Mouse (Mus musculus) yolk sac, embryonic 10.5 days (tissue): ENCODE measurements at regions not wholly inside any gene's neighbourhood (a gene's known extent, or its start where the extent isn't known, plus 50 kb on each side); places are given as distances from the start of the nearest gene placed in this dataset.
"Not testable (repeated sequence)": the region's sequence is repeated elsewhere in the genome, so short reads cannot be mapped to it uniquely, and the experiment has no call there.

Source experiments
- DNase-seq: peaks from one replicate; pipeline ENCODE4 v3.0.0-alpha.2; 2017; ENCODE audit warnings: low spot score

DNA sequence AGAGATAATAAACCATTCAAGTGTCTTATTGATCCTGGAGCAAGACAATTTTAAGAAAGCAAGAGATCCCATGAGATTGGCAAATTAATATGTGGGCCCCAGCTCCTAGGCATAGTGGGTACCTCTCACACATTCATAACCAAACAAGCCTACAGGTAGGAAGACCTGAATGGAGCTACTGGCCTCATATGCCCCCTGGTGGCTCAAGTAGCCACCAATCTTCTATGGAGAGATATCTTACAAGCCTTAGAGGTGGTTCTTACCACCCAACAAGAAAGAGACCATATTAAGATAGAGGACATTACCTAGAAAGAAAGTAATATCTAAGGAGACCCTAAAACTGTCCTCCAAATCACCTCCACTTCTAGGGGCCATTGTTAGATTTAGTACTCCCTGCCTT is 523.2 kb downstream of the Hace1 start:
- DNase-seq, result no peak

DNA sequence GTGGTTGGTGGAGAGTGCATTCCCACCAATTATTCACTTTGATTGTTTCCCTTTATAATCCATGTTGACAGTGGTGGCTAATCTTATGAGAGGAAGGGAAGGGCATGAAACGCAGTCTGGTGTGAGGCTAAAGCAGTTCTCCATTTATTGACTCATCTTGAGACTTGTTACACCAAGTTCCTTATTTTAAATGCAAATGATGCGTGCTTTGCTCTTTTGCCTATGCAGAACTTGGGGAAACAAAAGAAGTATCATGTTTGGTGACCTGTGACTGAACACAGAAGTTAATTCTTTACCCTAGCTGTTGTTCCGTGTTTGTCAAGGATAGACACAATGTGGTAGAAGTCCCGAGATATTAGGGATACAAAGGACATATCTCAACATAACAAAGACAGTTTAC is 531.2 kb downstream of the Hace1 start:
- DNase-seq, result no peak

DNA sequence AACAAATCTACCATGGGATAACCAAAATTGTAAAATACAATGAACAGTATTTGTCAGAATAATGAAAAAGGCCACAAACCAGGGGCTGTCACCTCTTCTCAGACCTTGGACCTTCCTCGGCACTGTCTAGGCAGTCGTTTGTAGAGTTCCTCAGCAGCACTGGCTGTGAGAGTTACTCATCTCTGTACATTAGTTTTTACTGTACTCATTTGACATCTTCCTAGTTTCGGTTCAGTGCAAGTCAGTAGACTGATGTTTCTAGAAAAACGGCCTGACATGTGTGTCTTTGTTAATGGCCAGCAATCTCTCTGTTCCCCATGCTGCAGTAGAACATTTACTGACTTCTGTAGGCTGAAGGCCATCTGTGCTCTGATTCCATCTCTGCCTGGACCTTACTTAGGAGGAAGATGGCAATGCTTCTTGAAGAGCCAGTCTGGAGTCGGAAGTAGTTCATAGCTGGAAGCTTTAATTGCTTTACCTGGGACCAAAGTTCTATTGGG is 537.1 kb downstream of the Hace1 start:
- DNase-seq, result no peak

DNA sequence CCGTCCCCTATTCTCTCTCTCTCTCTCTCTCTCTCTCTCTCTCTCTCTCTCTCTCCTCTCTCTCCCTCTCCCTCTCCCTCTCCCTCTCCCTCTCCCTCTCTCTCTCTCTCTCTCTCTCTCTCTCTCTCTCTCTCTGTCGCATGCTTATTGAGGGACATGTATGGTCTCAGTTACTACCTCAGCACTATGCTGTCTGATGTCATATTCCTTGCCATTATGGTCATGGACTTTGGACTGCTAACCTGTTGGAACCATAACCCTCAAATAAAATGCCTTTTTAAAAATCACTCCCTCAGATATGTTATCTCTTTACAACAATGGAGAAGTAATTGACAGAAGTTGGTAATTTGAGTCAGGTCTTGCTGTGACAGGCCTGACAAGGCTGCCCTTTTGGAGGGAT is 544.8 kb downstream of the Hace1 start:
- DNase-seq, result not testable (repeated sequence)

DNA sequence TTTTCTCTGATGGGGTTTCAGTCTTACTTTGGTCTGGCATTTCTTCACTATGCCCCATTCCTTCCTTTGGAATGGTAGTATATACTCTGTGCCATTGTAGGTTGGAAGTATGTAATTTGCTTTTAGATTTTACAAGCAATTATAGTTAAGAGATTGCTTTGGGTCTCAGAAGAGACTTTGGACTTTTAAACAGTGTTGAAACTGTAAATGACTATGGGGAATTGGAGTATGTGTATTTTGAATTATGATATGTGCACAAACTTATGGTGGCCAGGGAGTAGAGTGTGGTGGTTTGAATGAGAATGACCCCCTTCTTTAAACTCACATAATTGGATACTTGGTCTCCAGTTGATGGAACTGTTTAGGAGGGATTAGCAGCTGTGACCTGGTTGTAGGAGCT is 546.2 kb downstream of the Hace1 start:
- DNase-seq, result no peak

DNA sequence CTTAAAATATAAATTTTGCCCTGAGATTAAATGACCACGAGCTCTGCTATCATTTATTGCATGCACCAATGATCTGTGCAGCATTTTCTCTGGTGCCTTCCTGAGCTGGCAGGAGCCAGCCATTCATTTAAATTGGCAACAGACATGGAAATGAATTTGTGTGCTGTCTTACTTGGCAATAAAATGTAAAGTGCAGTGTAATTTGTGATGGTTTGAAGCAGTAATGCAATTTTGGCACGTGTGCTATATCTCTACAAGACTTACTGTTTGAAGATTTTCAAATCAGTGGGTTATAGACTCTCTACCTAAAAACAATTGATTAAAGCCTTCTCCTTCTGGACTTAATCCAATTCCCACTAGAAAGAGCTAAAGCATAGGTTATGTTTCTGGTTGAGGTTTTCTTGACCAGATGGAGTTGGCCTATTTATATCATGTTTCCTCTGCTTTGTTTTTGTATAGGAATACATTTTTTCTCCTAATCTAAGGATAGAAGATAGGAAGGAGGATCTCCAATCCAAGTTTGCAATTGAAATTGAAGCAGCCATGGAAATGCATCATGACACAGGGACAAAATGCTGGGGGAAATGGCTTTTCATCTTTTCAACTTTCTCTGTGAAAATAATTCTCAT is 557.6 kb downstream of the Hace1 start:
- no peak for DNase-seq

DNA sequence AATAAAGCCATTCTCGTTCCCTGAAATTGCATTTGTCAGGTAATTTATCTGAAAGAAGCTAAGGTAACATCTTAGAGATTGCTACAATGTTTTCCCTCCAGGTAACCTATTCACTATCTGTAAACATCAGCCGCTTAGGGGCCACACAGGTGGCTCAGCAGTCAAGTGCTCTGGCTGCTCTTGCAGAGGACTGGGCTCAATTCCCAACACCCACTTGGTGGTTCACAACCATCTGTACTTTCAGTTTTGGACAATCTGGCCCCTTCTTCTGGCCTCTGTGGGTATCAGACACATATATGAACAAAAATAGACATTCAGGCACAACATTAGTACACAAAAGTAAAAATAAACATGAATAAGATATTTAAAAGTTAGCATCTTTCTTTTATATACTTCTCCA is 596.4 kb downstream of the Hace1 start:
- DNase-seq, result no peak

DNA sequence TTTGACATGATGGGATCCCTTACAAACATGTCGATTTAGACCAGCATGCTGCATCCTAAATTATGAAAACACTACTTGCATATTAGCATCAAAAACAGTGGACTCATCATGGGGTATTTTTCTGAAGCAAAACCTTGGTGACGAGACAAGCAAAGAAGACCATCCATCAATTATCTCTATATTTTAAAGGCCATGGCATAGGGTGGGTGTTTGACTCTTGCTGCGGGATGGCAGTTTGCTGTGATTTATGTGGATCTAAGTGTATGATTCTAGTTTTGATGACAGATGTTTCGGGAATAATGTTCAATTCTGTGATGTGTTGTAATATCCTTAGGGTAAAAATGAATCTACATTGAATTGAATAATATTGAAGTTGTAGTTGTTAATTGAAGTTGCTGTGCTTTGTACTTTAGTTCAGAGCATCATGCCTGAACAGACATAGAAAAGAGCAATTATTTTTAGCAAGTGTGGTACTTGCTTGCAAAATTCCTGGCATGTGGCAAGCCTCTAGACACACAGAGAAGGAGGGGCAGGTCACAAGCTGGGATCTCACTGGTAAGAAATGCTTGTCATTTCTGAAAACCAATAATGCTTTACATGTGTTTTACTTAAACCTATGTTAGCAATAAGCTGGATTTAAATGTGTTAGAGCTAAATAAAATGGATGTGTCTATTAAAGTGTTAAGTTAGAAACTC is 608.3 kb downstream of the Hace1 start:
- no peak for DNase-seq

DNA sequence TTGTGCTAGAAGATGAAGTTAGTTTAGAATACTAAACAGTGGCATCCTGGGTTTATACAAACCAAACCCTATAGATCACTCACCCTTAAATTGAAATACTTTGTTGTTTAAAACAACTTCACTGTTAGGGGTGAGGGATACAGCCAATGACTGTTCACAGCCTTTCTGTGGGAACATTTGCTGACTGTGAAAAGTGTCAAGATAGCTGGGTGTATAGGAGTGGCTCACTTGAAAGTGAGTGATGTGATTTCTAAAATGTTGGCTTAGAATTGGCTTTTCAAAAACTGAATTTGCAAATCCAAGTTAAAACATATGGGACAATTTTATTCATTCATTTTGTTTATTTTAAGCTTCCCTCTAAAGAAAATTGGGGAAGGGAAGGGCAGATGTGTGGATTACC is 616.5 kb downstream of the Hace1 start:
- no peak for DNase-seq

DNA sequence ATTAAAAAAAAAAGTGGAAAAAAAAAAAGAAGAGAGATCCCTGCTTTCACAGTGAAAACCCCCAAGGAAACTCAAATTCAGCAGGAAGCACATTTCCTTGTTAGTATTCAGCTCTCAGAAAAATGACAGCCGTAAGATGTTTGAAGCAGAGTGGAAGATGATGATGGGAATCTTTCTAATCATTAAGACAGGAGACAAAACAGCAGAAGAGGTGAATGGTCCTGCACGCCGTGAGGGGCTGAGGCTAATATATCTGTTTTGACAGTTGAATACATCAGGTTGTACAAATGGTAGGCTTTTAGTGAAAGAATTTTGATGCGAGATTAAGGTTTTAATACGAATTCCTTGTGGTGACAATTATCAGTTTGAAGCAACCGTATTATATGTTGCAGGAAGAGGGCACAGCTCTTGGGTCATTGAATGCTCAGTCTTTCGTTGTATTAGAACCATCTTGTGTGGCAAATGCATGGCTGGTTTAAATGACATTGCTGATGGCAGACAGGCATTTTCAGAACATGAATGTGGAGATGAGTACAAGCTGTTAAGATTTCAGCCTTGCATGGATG is 649.3 kb downstream of the Hace1 start:
- DNase-seq, result no peak

DNA sequence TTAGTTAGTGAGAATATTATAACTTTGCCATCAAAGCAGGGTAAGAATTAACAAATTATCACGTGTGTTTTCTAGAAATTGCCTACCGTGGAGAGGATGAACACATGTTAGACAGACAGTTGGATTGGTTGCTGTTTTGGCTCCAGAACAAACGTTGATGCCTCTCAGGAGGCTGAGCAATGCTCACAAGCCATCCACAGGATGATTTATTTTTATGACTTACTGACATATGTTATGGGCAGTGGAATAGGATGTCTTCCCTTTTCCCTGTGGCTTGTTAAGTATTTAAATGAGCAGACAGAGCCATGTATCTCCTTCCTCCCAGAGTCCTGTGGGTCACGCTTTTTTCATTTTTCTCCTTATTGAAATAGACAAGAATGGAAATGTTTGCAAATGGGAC is 652.0 kb downstream of the Hace1 start:
- DNase-seq, result no peak

DNA sequence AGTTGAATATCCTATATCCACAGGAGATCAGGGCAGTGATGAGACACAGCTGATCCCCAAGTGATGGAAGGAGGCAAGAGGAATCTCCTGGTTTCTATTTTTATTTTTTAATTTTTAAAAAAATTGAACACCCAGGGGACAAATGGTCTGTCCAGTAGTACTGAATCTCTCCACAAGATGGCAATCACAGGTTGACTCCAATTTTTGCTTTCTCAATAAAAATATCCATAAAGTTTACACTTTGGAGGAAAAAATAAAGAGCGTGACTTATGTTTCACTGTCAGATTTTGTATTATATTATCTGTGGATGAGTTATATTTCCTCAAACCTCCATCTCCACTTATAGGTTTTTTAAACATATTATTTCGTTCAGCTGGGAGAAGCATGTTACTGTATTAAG is 658.0 kb downstream of the Hace1 start:
- DNase-seq, result no peak

DNA sequence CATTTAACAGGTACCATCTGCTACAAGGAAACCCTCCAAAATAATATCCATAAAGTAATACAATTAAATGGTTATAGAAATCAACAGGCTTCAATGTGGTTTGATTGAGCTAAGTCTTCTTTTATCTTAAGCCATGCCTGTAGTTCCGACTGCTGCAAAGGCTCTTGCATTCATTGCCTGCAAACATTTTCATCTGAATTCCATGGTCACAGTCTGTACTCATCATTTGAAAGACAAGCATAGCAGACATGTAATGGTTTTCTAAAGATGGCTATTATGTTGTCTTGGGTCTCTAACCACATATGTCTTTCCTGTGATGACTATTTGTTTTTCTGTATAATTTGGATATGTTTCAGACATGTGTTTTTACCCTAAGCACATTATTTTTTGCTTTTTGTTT is 677.9 kb downstream of the Hace1 start:
- no peak for DNase-seq

DNA sequence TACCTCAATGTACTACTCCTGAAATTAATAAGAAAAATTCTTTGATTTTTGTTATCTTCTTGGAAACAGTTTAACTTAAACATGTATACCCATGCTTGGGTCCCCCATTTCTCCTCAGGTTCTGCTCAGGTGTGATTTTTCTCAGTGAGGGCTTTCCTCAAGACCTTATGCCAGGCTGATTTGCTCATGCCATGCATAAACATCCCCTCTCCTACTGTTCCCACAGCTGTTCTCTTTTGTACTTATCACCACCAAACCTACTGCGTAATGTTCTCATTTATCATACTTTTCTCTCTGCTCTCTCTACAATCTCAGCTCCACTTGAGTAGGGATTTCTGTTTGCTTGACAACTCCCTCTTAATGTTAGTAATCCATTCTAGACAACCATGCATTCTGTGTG is 692.1 kb downstream of the Hace1 start:
- DNase-seq, result no peak

DNA sequence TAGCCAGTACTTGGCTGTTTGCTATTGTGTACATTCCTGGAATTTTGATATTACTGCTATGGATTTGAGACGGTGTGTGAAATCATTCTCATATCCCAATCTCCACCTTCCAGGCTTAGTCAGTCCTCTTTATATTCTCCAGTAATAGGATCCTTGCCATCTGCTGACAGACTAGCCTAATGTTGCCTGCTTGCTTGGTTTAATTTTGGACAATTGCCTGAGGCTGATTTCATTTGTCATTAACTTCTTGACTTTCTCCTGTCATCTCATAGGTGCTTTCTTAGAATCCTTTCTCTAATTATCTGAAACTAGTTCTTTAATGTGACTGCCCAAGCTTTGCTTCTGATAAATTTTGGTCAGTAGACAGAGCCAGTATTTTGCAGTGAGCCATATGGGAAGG is 696.2 kb downstream of the Hace1 start:
- no peak for DNase-seq

DNA sequence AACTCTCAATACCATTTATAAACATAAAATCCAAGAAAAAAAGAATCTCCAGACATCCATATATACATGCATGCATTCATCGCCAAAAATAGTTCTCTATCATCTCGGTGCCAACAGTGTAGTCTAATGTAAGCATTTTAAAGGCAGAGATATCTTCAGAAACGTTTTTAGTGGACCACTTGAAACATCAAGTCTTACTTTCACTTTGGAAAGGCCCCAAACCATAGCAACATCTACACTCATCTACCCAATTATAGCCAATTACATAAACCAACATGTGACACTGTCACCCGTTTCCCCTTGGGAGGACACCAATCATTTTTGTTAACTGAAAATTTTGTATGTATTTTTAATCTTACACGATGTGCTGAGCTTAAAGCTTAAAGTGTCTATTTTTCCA is 716.7 kb downstream of the Hace1 start:
- no peak for DNase-seq

DNA sequence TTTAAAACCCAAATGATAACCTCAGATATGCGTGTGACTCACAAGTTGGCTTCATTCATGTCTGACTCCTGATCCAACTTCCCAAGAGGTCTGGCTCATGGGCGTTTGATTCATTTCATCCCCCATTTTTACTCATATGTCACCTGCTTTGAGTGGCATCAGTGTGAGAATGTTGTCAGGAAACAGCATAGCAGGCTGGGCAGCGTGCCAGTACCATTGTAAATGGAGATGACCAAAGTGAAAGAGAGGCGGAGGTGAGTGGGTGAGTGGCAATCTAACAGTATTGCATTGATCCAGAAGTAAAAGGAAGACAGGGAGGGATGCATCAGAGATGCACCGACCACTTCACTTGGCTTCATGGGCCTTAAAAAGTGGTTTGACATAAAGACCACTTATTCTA is 720.7 kb downstream of the Hace1 start:
- DNase-seq, result no peak

DNA sequence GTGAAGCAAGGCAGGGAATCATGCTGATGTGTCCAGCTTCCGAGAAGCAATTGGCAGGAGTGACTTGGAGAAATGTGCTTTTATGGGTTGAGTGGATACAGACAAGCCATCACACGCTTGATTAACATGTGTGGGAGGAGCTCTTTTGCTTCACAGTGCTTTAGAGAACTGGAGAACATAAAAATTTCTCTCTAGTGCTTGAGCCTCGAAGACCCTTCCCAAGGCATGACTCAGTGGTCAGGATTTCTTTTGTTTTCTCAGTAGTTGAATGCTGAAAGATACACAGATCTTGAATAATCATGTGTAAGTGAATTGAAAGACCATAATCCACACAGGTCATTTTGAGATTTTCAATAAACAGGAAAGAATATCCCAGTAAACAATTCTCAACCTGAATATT is 721.9 kb downstream of the Hace1 start:
- no peak for DNase-seq

DNA sequence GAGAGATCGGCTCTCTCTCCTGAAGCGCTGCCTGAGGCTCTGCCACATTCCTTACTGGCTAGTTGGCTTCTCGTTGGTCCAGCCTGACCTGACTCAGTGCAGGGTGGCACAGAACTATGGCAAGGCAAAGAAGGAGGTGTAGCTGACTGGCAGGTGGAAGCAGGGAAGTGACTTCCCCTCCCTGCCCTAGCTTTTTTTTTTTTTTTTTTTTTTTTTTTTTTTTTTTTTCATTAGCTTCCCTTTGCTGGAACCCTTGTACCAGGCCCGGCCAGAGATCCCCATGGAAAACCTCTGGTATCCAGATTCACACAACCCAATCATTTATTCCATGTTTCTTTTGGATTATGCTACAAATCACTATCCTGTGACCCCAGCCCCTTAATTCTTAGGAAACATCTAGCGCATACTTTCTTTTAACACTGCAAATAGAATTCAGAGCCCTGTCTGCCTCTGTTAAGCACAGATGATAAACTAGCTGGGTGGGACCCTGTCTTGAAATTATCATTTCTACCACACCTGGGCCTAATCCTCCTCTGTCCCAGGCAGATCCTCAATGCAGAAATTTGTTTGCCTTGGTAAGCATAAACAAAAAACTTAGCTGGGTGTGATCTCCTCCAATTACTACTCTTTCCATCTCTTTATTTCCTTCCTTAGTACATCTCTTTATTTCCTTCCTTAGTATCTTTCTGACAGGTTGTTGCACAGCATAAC is 742.9 kb downstream of the Hace1 start:
- DNase-seq, result no peak

DNA sequence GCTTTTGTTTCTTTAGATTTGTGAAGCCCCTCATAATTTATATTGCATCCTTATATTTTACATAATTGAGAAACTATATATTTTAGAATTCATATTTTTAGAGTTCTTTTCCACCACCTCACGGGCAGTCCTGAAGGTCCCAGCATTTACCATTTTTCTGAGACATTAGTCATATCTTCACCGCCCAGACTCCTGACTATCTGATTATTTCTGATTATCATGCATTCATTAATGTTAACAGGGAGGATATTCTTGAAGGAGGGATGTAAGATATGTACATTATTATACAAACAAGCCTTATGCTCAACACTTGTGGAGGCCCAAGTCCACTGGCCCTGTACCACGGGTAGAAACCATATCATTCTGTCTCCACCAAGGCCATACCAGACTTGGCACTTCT is 743.4 kb downstream of the Hace1 start:
- DNase-seq, result no peak

DNA sequence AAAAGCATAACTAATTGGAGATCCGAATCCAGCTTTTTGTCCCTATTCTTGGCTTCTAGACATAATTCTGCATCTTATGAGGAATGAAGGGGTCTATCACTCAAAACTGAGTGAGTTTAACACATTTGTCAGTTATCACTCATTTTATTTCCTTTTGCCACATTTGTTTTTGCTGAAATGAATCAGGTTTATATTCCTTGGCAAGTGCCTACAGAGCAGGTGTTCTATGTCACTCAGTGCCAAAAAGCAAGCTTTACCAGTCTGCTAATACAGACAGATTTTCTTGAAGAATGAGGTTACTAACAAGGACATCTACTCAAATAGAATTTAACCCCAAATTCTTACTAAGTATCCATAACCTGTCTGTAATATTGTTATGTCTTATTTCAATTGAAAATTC is 751.4 kb downstream of the Hace1 start:
- DNase-seq, result no peak

DNA sequence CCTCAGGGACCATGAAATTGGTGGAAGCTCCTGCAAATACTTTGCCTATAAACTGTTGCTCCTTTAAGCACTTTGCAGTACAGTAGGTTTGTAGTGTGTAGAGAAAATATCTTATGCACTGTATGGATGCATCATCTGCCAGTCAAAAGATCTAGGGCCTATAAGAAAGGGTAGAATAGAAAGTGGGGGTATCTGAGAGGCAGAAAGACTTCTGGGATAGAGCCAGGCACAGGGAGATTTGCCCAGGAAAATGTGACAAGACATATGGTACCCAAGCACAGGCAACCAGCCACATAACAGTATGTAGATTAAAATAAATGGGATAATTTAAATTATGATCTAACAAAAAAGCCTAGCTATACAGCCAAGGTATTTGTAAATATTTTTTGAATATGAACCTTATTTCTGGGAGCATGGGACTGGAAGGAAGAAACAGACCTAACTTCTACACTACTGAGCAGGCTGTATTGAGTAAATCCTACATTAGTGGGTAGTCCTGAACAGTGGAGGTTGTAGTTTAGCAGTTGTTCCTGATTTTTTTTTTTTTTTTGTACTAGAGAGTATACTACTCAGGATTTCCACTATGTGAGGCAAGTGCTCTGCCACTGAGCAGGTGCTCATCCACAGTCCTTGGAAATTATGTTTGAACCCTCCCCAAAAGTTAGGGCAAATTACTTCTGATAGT is 754.1 kb downstream of the Hace1 start:
- DNase-seq, result no peak

DNA sequence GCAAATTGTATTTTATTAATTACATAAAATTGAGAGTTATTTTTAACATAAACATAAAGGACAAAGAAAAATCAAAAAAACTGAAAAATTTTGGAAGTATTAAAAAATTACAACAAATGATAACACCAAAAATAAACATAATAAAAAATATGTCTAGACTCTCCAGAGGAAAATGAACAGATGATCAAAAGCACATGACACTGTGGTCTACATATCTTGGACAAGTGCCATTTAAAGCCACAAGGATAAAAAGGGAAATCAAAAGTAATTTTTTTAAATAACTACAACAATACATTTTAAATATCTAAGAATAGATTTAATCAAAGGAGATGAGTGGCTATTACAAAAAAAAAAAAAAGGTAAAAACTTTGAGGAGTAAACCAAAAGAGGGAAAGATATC is 755.6 kb downstream of the Hace1 start:
- DNase-seq, result no peak
